Mouse (Mus musculus) telencephalon, adult 2 months (tissue): ENCODE measurements at regions not wholly inside any gene's neighbourhood (a gene's known extent, or its start where the extent isn't known, plus 50 kb on each side); places are given as distances from the start of the nearest gene placed in this dataset.

Experiments used
- DNase-seq: peaks from one replicate; pipeline ENCODE4 v3.0.0-alpha.2; 2011; ENCODE audit warnings: low read depth, low spot score

DNA sequence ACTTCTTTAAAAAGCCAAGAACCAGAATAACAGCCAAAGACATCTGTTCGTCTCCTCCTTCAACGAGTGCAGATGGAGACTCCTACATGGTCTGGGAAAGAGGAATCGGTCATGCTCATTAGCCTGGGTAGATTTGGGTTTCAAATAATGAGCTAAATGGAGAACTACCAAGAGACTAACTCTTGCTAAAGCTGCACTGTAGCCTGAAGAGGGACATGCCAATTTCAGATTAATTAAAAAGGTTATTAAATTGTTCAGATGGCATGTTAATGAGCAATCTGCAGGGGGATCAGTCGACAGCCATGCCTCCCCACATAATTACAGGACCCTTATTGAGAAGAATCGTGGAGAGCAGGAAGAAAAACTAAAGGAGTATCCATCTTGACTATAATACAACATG is 386.1 kb downstream of the Nedd1 start:
- no peak for DNase-seq

DNA sequence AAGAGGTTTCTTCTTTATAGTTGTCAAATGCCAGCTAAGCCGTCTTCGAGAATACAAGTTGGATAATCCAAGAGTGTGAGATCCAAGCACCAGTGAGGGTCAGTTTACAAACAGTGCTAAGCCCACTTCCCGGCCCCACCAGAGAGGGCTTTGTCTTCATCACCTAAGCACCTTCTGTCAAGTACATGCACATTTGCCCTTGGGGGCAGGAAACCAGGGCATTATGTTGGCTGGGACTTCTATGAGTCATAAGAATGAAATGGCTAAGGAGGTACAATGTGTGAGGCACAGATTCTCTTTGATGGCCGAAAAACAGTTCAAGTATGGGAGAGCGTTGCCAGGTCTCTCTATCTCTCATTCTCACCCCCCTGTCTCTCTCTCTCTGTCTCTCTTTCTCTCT is 387.1 kb downstream of the Nedd1 start:
- no peak for DNase-seq

DNA sequence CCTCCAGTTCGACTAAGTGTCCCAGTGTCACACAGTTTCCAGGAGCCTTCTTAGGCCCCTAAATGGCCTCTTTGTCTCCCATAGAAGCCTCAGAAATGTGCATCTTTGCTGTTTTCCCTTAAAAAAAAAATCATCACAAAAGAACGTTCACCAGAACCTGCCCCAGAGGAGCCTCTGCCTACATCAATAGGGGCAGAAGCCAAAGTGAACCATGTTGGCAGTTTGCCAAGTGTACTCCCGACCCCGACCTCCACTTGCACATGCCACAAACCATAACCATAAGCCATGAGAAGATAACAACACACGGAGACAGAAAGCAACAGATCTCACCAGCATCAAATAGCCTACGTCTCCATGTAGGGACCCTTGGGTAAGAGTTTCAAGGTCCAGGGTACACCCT is 388.4 kb downstream of the Nedd1 start:
- no peak for DNase-seq

DNA sequence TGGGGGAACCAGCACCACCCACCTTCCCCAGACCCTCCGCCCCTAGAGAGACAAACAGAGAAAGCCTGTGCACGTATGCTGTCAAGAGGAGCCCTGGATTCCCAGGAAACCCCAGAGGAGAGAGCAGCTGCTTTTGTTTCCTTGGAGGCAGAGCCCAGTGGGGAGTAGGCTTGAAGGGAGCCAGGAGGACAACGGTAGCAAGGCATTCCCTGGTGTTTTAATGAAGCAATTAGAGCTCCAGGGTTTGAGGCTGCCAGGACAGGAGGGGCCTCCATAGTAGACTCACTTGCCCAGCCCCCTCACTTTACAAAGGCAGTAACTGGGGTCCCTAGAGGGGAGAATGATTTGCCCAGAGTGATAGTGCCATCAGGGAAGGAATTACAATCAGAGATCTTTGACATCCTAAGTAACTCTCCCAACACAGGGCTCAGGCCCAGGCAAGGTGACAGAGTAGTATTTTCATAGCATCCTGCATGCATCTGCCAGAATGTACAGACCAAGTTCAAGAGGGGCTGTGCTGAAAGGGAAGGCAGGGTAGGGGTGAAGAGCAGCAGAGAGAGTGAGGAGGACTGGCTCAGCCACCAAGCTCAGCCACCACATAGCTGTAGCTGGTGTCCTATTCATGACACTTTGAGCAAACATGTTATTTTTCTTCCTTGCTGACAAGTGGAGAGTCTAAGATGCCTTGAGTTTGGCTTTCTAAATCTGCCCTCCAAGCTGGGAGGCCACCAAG is 389.0 kb downstream of the Nedd1 start:
- no peak for DNase-seq

DNA sequence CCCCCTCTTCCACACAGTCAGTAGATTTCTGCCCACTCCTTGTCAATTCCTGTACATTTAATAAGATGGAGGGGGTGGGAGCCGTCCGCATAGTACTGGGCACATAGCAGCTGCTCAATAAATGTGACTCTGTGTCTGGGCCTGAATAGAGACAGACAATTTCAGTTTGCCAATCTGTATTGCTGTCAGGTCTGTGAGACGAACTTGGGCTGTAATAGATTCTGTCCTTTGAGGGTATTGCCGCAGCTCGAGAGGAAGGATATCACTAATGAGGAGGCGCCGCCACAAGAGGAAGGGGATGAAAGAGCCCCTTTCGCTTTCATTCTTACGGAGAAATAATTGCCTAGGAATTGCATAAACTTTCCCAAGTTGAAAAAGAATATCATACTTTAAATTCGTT is 392.1 kb downstream of the Nedd1 start:
- no peak for DNase-seq

DNA sequence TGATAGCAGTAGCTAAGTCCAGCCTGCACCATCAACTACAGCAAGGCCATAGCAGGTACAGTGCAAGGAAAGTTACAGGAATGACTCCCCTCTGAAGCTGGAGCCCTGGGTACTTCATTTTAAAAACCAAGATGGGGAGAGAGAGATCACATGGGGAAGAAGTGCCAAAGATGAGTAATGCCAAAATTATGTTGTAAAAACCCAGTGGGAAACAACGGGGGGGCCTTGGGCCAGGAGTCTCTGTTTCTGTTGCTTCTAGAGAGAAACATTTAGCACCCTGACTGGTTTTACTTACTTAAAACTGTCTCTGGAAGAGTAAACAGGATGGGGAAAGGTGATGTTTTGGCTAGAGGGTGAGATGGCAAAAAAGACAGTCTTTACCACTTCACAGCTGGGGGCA is 392.6 kb downstream of the Nedd1 start:
- DNase-seq = no peak

DNA sequence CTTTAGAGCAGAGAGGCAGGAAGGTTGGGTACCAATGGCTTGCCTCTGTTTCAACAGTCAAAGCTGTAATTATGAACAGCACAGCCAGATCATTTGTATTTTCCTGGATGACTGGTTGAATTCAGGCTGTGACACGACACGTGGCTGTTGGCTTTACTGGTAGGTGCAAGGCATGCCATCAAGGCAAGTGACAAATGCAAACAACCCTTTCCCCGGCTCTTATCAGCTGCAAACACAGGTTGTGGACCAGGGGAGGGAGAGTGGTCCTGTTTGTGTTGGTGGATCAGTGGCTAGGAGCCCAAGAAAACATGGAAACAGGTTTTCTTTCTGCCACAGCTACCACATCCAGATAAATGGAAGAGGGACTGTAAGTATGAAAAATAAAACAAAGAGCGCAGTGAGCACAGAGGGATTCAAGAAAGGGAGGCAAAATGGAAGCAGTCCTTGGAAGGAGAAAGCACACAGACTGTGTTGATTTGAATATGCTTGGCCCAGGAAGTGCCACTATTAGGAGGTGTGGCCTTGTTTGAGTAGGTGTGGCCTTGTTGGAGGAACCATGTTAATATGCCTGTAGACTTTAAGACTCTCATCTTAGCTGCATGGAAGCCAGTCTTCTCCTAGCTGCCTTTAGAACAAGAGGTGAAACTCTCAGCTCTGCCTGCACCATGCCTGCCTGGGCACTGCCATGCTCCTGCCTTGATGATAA is 396.8 kb downstream of the Nedd1 start:
- no peak for DNase-seq

DNA sequence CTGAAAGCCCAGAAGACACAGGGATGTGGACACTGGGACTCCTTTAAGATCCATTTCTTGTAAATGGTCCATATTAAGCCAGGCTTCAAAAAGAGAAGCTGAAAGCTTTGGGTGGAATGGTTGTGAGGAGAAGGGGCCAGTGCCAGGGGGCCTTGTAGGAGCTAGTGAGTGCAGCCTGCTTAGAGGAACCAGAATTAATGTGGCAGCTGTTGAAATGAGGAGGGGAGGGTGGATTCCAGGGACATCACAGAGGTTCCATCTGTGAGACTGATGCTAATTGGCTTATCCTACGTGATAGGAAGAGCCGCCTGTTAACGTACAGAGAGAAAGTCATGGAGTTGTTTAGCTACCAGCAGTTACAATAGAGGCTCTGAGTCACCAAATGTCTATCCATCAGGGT is 407.6 kb downstream of the Nedd1 start:
- no peak for DNase-seq

DNA sequence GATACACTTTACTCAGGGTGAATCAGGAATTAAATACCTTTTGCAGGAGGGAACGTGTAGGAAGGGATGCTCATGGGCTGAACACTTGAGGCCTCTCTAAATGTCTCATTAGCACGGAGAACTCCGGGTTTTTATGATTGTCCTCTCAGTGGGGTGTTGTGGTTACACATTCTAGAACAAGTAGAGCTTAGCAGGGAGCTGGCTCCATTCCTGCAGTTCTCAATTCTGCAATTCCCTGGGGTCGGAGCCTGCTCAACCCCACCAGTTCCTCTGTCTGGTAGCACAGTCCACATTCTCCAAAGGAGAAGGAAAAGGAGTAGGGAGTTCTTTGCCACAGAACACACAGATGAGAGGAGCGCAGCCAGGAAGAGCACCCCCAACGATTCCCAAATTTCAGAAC is 409.9 kb downstream of the Nedd1 start:
- DNase-seq = no peak

DNA sequence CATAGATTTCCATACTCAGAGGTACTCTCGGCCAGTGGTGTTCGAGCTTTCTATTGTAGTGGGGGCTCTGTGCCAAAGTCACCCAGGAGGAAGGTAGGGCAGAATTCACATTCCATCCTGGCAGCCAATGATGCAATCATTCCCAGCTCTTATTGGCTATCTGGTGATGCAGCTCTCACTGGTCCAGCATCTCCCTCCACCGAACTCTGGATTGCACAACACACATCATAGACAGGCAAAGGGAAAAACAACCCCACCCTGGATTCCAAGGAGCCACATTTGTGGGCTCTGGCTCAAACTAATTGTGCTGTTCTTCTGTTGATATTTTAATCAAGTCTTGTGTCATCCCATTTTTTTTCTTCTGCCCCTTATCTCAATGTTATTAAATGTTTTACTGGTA is 413.6 kb downstream of the Nedd1 start:
- no peak for DNase-seq

DNA sequence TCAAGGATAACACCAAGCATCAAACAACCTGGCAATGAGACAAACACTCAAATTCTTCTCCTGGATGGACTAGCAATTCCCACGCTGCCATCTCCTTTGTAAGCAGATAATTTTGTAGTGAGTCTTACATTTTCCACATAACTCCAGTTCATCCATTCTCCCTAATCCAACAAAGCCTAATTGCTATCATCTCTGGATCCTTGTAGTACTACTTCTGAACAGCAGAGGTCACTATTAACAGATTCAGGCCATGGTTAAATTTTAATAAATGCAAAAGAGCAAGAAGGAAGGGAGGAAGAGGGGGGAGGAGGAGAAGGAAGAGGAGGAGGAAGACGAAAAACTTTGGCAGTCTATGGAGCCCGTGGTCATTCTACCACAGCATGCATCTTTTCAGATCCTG is 414.4 kb downstream of the Nedd1 start:
- DNase-seq = no peak

DNA sequence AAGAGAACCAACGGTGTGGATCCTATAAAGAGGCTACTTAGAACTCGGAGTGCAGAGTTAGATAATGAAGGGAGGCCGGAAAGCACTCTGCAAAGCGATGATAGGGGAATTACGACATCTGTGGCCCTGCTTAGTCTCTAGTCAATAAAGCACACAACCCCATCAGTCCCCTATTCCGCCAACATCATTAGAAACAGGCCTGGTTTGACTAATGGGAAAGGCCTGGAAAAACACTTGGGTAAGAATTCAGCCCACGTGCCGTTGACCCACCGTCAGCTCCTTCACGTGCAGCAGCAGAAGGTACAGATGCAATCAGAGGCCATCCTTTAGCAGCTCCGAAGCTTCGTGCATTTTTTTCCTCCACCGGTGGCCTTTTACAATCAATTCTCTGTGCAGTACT is 423.5 kb downstream of the Nedd1 start:
- no peak for DNase-seq

DNA sequence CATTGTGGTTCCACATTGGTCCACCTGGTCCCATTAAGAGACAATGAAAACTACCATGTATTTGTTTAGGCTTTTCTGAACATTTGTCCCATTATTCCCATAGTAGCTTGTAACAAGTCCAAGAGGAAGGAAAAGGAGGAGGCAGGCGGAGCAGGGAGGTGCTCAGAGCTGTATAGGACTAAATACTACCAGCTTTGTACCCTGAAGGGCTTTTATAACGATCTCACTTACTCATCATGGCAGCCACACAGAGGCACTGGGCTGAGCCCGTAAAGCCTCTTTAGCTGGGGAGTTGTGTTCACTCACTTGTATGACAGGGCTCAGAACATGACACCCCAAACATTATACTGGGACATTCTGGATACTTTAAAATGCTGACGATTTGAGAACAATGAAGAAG is 425.4 kb downstream of the Nedd1 start:
- DNase-seq = no peak

DNA sequence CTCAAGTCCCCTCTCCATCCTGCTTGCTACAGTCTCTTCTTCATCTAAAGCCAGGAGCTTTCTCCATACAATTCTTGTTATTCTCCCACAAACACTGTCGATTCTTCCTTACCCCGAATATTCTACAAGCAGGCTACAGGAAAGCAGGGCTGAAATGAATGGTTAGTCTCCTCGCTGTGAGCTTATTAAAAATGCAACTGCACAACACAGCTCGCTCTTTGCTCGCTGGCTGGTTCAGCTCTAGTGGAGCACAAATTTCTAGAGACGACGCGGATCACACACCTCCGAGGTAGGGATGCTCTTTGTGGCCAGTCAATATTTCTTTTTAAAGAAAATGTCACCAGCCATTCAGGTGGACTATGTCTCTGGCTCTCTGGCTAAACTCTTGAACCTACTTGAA is 425.9 kb downstream of the Nedd1 start:
- DNase-seq = no peak

DNA sequence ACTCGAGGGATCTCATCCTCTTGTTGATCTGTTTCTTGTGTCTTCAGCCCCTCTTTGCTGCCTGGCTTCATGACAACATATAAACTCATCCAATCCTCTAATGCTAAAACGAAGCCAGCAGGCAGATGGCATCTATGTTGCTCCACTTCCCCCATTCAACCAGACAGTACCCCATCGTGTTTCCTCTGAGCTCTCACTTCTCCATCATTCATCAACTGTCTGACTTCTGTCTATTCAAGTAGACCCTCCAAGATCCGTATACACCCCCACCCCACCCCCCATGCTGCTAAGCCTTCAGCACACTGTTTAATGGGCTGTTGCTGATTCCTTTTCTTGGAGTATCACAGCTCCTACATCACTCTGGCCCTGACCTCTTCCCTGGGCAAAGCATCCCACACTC is 429.0 kb downstream of the Nedd1 start:
- DNase-seq = no peak

DNA sequence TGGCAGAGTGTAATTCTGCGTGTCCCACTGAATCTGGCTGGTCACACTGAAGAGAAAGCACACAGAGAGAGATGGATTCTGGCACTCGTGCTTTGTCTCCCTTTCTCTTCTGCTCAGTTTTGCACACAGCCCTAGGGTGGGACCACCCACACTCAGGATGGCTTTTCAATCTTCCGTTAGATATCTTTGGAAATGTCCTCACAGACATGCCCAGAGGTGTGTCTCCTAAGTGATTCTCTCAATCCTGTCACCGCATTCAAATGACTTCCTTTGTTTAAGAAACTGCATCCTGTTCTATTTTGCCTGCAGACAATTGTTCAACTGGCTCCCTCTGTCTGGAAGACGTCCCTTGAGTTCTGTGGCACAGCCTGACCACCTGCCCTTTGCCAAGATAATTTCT is 433.0 kb downstream of the Nedd1 start:
- no peak for DNase-seq

DNA sequence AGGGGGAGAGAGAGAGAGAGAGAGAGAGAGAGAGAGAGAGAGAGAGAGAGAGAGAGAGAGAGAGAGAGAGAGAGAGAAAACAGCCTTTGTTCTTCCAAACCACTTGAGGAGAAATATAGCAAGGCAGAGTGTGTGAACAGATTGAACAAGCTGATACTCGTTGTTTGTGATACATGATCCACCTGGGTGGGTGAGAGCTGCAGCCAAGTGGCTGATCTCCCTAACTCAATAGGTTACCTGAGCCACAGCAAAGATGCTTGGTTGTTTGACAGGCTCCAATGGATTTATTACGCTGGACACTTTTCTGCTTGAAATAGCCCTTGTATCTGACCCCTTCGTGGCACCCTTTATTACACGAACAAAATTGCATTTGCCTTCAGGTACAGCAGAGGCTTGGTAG is 438.0 kb downstream of the Nedd1 start:
- no peak for DNase-seq

DNA sequence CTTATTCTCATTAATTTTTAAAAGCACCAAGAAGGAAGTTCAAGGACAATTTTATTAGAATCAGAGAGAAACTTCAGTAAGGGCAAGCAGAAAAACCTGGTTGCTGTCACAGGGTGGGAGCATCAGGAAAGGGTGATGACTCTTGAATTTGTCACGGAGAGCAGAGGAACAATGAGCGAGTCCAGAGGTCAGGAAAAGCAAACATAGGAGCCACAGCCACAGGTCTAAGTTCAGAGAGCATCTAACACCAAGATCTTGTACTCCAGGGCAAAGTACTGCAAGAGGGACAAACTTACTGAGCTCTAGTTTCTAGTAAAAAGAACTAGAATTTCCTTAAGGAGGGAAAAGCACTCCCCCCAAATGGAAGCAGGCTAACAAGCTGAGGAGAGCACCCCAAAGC is 444.2 kb downstream of the Nedd1 start:
- DNase-seq = no peak

DNA sequence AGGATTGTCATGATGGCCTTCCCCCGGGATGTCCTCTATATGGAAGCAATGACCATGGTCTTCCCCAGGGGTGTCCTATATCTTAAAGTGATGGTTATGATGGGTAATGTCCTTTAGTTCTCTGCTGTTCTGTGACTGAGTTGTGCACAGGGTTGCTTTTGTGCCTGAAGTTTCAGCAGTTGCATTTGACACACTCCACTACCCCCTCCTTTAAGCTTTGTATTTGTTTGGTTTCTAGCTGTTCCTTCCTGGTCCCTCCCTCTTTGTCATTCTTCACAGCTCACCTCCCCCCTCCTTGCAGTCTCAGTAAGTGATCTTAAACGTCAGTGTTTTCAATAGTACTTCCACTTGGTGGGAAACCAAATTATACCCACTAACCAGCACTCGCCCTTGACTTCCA is 464.4 kb downstream of the Nedd1 start:
- DNase-seq = no peak

DNA sequence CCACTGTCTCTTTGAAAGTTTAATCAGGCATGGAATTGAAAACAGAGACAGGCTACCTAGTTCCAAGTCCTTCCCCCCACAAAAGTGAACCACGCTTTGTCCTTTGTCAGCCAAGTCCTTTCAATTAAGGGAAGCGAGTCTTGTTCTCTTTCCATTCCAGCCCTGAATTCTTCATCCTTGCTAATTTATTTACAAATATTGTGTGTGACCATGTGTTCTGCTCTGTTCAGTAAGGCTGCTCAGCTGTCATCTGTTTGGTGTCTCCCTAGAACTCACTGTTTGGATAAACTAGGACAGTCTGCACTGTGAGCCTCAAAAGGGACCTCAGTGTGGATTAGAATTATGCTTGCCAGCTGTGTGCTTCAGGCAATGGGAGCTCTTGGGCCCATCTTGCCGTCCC is 473.6 kb downstream of the Nedd1 start:
- DNase-seq = no peak

DNA sequence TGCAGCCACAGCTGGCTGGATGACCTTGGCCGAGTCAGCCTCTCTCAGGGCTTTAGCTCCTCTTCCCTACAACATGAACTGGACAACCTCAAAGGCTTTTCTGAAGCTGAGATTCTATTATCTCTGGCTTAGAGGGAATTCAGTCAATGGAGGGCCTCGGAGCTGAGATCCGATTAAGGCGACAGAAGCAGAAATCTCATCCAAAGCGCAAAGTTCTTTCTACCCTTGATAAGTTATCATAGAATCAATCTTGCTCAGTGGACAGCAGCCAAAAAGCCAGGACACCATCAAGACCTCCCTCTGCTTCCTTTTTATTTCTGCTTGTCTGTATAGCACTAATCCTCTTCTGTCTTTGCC is 474.8 kb downstream of the Nedd1 start:
- no peak for DNase-seq

DNA sequence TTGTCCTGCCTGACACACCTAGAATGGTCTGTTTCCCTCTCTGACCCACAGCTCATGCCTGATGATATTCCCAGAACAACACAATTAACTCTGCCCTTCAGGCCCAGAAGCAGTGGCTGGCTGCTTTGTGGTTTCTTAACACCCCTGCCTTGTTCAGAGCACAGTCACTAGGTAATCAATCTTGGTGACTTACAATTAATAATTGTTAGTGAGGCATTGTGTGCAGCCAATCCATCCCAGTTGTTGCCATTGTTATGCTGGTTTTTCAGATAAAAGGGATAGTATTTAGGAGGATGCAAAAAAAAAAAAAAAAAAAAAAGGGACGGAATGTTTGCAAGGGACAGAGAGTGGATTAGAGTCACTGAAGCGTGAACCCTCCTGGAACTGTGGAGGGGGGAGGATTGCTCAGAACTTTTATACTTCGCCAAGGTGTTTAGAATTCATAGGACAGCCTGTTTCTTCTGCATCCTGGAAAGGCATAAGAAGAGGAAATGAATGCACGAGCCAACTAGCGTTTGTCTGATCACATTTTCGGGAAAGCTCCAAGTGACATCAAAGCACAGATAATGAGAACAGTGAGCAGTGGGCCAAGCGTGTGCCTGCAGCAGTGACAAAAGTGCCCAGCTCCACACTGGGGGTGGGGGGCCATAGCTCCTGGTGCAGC is 475.3 kb downstream of the Nedd1 start:
- no peak for DNase-seq

DNA sequence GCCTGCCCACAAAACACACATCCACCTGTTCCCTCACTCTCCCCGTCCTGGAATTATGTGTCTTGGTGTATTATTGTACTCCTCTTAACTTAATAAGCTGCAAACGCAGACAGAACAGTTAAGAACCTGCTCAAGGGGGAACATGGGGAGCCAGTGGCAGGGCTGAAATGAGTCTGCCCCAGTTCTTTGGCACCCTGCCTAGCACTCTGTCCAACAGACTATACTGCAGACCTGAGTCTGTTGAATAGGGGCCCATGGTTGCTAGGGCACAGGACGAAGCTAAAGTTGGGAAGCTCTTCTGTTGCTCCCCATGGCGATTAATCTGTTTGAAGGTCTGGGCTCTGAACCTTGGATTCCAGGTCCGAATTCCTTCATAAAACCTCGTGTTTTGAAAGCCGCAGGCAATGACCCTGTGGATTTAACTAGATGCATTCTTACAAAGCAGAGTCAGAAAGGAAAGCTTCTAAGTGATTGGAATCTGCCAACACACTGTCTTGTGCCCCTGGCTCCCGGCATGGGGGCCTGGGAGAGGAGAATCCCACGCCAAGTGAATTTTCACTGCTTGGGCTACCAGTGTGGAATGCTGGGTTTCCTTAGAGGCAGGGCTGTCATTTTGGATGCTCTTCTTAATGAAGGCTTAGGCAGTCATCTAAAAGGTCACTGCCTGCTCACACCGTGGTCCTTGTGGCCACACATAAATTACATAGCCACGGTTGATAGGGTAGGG is 479.3 kb downstream of the Nedd1 start:
- no peak for DNase-seq
